ENCODE assay signal across 15 mouse cellular contexts in the genomic region with DNA sequence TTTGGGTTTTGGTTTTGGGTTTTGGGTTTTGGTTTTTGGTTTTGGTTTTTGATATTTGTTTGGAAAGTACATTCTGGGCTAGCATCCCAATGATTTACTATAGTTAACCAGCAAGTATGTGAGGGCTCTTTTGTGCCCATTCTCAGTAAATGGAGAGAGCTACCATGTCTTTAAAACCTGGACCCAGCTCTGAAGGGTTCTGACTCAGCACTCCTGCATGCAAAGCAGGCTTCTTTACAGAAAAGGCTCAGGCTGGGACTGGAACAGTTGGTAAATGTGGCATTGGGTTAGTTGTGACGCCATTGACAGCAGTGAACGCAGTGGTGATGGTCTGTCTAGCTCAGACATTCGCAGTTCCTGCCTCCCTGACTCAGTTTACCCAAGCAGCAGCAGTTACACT.
"Had no signal": no experiment of that assay in that cellular context is flagged by ENCODE, and none has a peak within 500 bp of the region (broad histone marks: within the 10 kb centered on the region; RNA-seq: fewer than 3 reads in every experiment).

No protein-coding gene starts in this region.

- H3K4me1 ChIP-seq: stomach, embryonic 15.5 days had no signal

- H3K4me2 ChIP-seq: neural tube, embryonic 15.5 days; stomach, embryonic 15.5 days had no signal

- H3K9me3 ChIP-seq: neural tube, embryonic 15.5 days; stomach, embryonic 15.5 days had no signal

- DNase-seq: retina, postnatal 1 day; right cerebral cortex, adult 18-20 months; right cerebral cortex, postnatal 14 days; right cerebral cortex, postnatal 25 days; right cerebral cortex, postnatal 4 days; spleen, adult 18-20 months; thymus, adult 18-20 months; thymus, adult 2 months; thymus, postnatal 14 days; thymus, postnatal 25 days; thymus, postnatal 36 days; thymus, postnatal 4 days had no signal

- H3K4me3 ChIP-seq: neural tube, embryonic 15.5 days; stomach, embryonic 15.5 days had no signal

- H3K36me3 ChIP-seq: neural tube, embryonic 15.5 days; stomach, embryonic 15.5 days had no signal

- H3K27ac ChIP-seq: neural tube, embryonic 15.5 days; stomach, embryonic 15.5 days; stomach, postnatal 0 days had no signal

- H3K9ac ChIP-seq: neural tube, embryonic 15.5 days; stomach, embryonic 15.5 days had no signal

- H3K27me3 ChIP-seq: stomach, embryonic 15.5 days had no signal
